Mouse (Mus musculus) heart, adult 2 months (tissue): ENCODE data around the gene Gstp2.
A peak's percentile ranks its signal among the peaks of the same experiment; 100 is the strongest.

Experiments
- CTCF ChIP-seq: fragments of 200-600 bp; IDR thresholded peaks from 2 replicates; pipeline ENCODE4 v1.8.1; 2022; ENCODE audit warnings: antibody characterized with exemption, mild to moderate bottlenecking, moderate library complexity
- POLR2A ChIP-seq: fragments of 200-500 bp; IDR thresholded peaks from 2 replicates; pipeline ENCODE4 v1.6.1; 2011; ENCODE audit warnings: mild to moderate bottlenecking, low read depth, low read length, control low read depth; ENCODE audit not compliant: insufficient read depth

- TF ChIP-seq POLR2A (no peak), CTCF (peak; percentile 79)
Measured at GRCm38 (mm10) chr19:4051741-4052515, 6.1 kb upstream of the Gstp2 start.
